Mouse (Mus musculus): ENCODE data around the gene Tsen54. TPM values are rescaled to one million over a fixed set of nuclear protein-coding genes. Genes with fewer than 3 reads are reported as not detected.
"Not testable (repeated sequence)": the region's sequence is repeated elsewhere in the genome, so short reads cannot be mapped to it uniquely, and the experiment has no call there.

Gene Tsen54
- polyA plus RNA-seq, 1 experiment: 24.2 TPM

GRCm38 (mm10) chr11:115844240-115844639 lies 29.7 kb downstream of the Tsen54 start:
- TF ChIP-seq POLR2A (IDR thresholded peaks at IDR 0.05; ENCODE audit: borderline replicate concordance, extremely low read depth, insufficient read depth, insufficient read length, poor library complexity, severe bottlenecking): no peak
- TF ChIP-seq CTCF (IDR thresholded peaks at IDR 0.05; ENCODE audit: borderline replicate concordance, extremely low read depth, insufficient read depth, insufficient read length): no peak

DNA sequence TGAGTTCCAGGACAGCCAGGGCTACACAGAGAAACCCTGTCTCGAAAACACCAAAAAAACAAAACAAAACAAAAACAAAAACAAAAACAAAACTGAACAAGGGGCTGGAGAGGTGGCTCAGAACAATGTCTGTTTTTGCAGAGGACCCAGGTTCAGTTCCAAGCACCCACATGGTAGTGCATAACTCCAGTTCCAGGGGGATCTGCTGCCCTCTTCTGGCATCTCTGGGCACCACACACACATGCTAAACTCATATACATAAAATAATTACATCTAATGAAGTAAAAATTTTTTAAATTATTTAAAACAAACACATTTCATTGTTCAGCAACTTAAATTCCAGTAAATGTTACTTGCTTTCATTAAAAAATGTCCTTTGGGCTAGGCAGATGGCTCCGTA lies 31.3 kb downstream of the Tsen54 start:
- DNase-seq (ENCODE audit: low read depth): no peak
- TF ChIP-seq CTCF (IDR thresholded peaks at IDR 0.05; ENCODE audit: borderline replicate concordance, extremely low read depth, insufficient read depth, insufficient read length) (no peak), POLR2A (IDR thresholded peaks at IDR 0.05; ENCODE audit: borderline replicate concordance, extremely low read depth, insufficient read depth, insufficient read length, poor library complexity, severe bottlenecking) (no peak)

More at GRCm38 (mm10) chr11:115844240-115844639, 29.7 kb downstream of the Tsen54 start:
- DNase-seq (ENCODE audit: low read depth): no peak

DNA sequence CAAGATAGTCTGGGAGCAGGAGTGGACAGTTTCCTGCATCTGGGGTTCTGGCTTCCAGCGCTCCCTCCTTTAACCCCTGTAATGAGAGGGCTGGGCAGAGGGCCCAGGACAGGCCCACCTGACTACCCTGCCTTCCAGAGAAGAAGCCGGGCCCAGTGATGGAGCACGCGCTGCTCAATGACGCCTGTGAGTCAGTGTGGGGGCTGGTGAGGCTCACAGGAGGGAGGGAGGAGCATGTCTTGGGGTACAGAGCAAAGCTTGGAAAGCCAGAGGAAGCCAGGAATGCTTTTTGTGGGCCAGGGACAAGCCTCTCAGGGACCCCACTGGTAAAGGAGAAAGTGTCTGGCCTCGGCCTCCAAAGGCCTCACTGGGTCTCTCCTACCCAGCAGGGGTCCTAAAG lies 40.1 kb downstream of the Tsen54 start:
- no peak for TF ChIP-seq CTCF (IDR thresholded peaks at IDR 0.05; ENCODE audit: borderline replicate concordance, extremely low read depth, insufficient read depth, insufficient read length)
- no peak for TF ChIP-seq POLR2A (IDR thresholded peaks at IDR 0.05; ENCODE audit: borderline replicate concordance, extremely low read depth, insufficient read depth, insufficient read length, poor library complexity, severe bottlenecking)

DNA sequence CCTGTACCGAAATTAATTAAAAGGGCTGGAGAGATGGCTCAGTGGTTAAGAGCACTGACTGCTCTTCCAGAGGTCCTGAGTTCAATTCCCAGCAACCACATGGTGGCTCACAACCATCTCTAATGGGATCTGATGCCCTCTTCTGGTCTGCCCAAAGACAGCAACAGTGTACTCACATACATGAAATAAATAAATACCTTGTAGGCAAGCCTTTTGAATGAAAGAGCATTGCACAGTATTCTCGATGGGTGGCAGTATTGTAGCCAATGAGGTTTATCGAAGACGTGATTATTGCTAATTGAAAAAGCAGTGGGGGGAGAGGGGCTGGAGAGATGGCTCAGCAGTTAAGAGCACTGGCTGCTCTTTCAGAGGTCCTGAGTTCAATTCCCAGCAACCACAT lies 42.6 kb downstream of the Tsen54 start:
- DNase-seq (ENCODE audit: low read depth): not testable (repeated sequence)

More for the DNA sequence above, 40.1 kb downstream of the Tsen54 start:
- DNase-seq (ENCODE audit: low read depth): no peak

DNA sequence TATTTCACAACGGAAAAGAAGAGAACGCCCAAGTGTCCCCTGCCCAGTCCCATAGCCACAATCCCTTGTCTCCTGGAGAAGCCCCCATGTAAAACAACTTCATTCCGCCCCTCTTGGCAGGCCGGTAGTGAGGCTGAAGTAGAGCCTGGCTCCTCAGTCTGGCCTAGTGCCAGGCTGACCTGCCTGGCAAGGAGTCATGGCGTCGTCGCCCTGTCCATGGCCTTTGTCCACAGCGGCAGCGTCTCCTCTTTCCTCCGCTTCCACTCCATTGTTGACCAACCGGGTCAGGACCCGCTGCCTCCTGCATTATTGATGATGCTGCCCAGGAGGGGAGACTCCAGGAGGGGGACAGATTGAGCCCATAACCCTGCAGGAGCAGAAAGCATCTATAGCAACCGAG lies 43.4 kb downstream of the Tsen54 start:
- TF ChIP-seq CTCF (IDR thresholded peaks at IDR 0.05; ENCODE audit: borderline replicate concordance, extremely low read depth, insufficient read depth, insufficient read length) (no peak), POLR2A (IDR thresholded peaks at IDR 0.05; ENCODE audit: borderline replicate concordance, extremely low read depth, insufficient read depth, insufficient read length, poor library complexity, severe bottlenecking) (no peak)
- no peak for DNase-seq (ENCODE audit: low read depth)

- TF ChIP-seq POLR2A (IDR thresholded peaks at IDR 0.05; ENCODE audit: borderline replicate concordance, extremely low read depth, insufficient read depth, insufficient read length, poor library complexity, severe bottlenecking) (no peak), CTCF (IDR thresholded peaks at IDR 0.05; ENCODE audit: borderline replicate concordance, extremely low read depth, insufficient read depth, insufficient read length) (no peak)
- DNase-seq (ENCODE audit: low read depth): no peak
Observed at GRCm38 (mm10) chr11:115858354-115858753, 43.8 kb downstream of the Tsen54 start, which contains the start of gene Myo15b. Gene Myo15b (plus strand): TSS chr11:115858406.

DNA sequence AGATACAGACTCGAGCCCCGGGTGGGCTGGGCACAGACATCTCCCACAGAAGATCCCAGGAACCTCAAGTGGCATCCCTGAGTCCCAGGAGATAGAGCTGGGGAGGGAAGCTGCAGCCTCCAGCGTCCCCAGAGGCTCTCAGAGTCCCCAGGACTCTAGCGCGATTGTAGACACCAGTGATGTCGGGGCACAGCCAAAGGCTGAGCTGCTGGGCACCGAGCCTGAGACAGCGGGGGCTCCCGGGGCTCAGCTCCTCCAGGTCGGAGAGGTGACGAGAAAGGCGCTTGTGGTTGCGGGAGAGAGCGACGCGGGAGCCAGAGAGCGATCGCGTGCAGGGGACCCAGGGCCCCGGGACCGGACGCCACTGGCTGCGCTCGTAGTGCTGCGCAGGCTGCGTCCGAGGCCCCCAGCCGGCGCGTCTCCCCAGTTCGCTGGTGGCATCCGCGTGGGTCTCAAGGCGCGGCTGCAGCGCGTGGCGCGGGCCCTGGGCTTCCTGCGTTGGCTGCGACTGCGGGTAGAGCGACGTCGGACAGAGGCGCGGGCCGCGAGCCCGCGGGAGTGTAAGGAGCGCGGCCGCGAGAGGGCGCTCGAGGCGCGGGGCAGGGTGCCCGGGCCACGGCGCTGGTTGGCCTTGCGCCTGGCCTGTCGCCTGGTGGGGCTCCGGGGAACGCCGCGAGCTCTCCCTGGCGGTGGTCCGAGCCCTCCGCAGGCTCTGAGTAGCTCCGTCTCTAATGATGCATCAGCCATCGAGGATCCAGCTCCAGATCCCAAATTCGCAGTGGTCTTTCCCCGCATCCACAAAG lies 44.8 kb downstream of the Tsen54 start:
- TF ChIP-seq CTCF (IDR thresholded peaks at IDR 0.05; ENCODE audit: borderline replicate concordance, extremely low read depth, insufficient read depth, insufficient read length) (peak; percentile 73), POLR2A (IDR thresholded peaks at IDR 0.05; ENCODE audit: borderline replicate concordance, extremely low read depth, insufficient read depth, insufficient read length, poor library complexity, severe bottlenecking) (no peak)
- DNase-seq (ENCODE audit: low read depth): peak; percentile 86

DNA sequence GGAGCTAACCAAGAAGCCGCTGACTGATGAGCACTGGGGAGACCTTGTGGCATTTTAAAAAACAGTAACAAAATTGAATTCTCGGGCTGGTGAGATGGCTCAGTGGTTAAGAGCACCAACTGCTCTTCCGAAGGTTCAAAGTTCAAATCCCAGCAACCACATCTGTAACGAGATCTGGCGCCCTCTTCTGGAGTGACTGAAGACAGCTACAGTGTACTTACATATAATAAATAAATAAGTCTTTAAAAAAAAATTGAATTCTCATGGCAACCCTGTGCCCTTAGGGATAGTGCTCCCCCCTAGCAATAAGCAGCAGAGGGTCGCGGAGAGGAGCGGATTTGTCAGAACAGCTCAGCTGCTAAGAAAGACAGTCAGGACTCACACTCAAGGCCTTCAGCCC lies 49.4 kb downstream of the Tsen54 start:
- no peak for DNase-seq (ENCODE audit: low read depth)
- TF ChIP-seq CTCF (IDR thresholded peaks at IDR 0.05; ENCODE audit: borderline replicate concordance, extremely low read depth, insufficient read depth, insufficient read length) (no peak), POLR2A (IDR thresholded peaks at IDR 0.05; ENCODE audit: borderline replicate concordance, extremely low read depth, insufficient read depth, insufficient read length, poor library complexity, severe bottlenecking) (no peak)

DNA sequence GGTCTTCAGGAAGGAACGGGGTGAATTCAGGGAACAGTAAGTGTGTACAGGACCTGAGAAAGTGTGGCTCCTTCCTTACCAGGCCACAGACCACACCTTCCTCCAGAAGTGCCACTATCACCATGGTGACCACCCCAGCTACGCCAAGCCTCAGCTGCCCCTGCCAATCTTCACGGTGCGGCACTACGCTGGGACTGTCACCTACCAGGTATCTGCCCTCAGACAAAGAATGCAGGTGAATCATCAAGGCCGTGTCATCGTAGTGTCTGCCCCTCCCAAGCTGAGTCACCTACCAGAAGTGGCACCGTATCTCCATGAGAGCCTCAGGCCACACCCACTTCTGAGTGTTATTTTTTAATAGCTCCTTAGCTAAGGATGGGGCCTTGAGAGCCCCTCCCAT lies 54.9 kb downstream of the Tsen54 start:
- TF ChIP-seq POLR2A (IDR thresholded peaks at IDR 0.05; ENCODE audit: borderline replicate concordance, extremely low read depth, insufficient read depth, insufficient read length, poor library complexity, severe bottlenecking) (no peak), CTCF (IDR thresholded peaks at IDR 0.05; ENCODE audit: borderline replicate concordance, extremely low read depth, insufficient read depth, insufficient read length) (no peak)
- no peak for DNase-seq (ENCODE audit: low read depth)

DNA sequence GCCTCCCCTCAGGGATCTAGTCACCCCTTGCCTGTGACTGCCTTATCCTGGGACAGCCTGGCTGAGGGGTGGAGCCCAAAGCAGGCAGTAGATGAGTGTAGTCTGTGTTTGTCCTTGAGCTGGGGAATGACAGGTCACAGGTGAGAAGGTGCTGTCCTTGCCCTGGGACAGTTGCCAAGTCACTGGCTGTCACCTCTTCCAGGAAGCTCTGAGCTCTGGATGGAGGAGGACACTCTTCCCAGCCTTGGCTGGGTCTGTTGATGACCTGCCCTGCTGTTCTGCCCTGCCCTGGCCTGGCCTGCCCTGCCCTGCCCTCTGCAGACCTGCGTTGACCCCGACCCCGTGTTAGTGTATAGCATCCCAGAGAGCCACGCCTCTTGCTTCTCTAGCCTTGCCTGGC lies 57.9 kb downstream of the Tsen54 start:
- TF ChIP-seq CTCF (IDR thresholded peaks at IDR 0.05; ENCODE audit: borderline replicate concordance, extremely low read depth, insufficient read depth, insufficient read length) (no peak), POLR2A (IDR thresholded peaks at IDR 0.05; ENCODE audit: borderline replicate concordance, extremely low read depth, insufficient read depth, insufficient read length, poor library complexity, severe bottlenecking) (no peak)
- DNase-seq (ENCODE audit: low read depth): no peak

Other genes starting within 250 kb of the Tsen54 start
- 35.5 and 36.7 TPM in 2 replicates for gene Mrps7, start 210.8 kb upstream of the Tsen54 start, polyA plus RNA-seq (2012; rRNA removed)
- 43.3 and 57.1 TPM in 2 replicates for gene Gga3, start 210.7 kb upstream of the Tsen54 start, polyA plus RNA-seq (2012; rRNA removed)
- 18.0 and 19.2 TPM in 2 replicates for gene Mif4gd, start 201.8 kb upstream of the Tsen54 start, polyA plus RNA-seq (2012; rRNA removed)
- gene Slc25a19, start 186.4 kb upstream of the Tsen54 start, polyA plus RNA-seq (2012; rRNA removed): 55.1 and 71.1 TPM in 2 replicates
- gene Grb2, start 106.1 kb upstream of the Tsen54 start, polyA plus RNA-seq (2012; rRNA removed): 124 and 127 TPM in 2 replicates
- gene Tmem94, start 49.3 kb upstream of the Tsen54 start, polyA plus RNA-seq (2012; rRNA removed): 56.0 and 61.9 TPM in 2 replicates
- 24.7 and 24.8 TPM in 2 replicates for gene Caskin2, start 1.1 kb upstream of the Tsen54 start, polyA plus RNA-seq (2012; rRNA removed)
- 1.5 and 2.5 TPM in 2 replicates for gene Llgl2, start 9.3 kb downstream of the Tsen54 start, polyA plus RNA-seq (2012; rRNA removed)
- gene Myo15b, start 43.7 kb downstream of the Tsen54 start, polyA plus RNA-seq (2012; rRNA removed): 0.14 and 0.23 TPM in 2 replicates
- gene Smim5, start 85.2 kb downstream of the Tsen54 start, polyA plus RNA-seq (2012; rRNA removed): 0.64 and 1.2 TPM in 2 replicates
- not detected in 2 replicates for gene Smim6, start 97.3 kb downstream of the Tsen54 start, polyA plus RNA-seq (2012; rRNA removed)
- gene Sap30bp, start 118.6 kb downstream of the Tsen54 start, polyA plus RNA-seq (2012; rRNA removed): 57.6 and 69.8 TPM in 2 replicates
- 28.2 and 38.0 TPM in 2 replicates for gene Recql5, start 118.8 kb downstream of the Tsen54 start, polyA plus RNA-seq (2012; rRNA removed)
- 0.91 and 2.1 TPM in 2 replicates for gene Itgb4, start 160.0 kb downstream of the Tsen54 start, polyA plus RNA-seq (2012; rRNA removed)
- 39.2 and 41.8 TPM in 2 replicates for gene Galk1, start 198.0 kb downstream of the Tsen54 start, polyA plus RNA-seq (2012; rRNA removed)
- 1,173 and 1,240 TPM in 2 replicates for gene H3f3b, start 213.2 kb downstream of the Tsen54 start, polyA plus RNA-seq (2012; rRNA removed)
- gene Unk, start 215.6 kb downstream of the Tsen54 start, polyA plus RNA-seq (2012; rRNA removed): 67.3 and 87.0 TPM in 2 replicates